Mouse (Mus musculus) limb, embryonic 13.5 days (tissue): Measurements from ENCODE around the gene Olfr554. TPM values are rescaled to one million over a fixed set of nuclear protein-coding genes. Genes with fewer than 3 reads are reported as not detected.

Source experiments
- ATAC-seq: fragments of 200-750 bp; cut with Nextera tagmentation; 2 replicates; pipeline ENCODE4 v1.8.0; 2017; ENCODE audit warnings: low read depth, moderate number of reproducible peaks, moderate TSS enrichment; ENCODE audit not compliant: low FRiP score
- H3K27ac ChIP-seq: fragments of 300-500 bp; sonication (generic); 2 replicates; pipeline ENCODE4 v1.5.1; 2015; ENCODE audit warnings: inconsistent platforms, mild to moderate bottlenecking, moderate library complexity
- H3K27me3 ChIP-seq: fragments of 300-500 bp; sonication (generic); 2 replicates; pipeline ENCODE4 v1.6.1; 2015; ENCODE audit warnings: mild to moderate bottlenecking, inconsistent platforms
- H3K36me3 ChIP-seq: fragments of 300-500 bp; sonication (generic); 2 replicates; pipeline ENCODE4 v1.6.1; 2015; ENCODE audit warnings: inconsistent platforms, mild to moderate bottlenecking, moderate library complexity
- H3K4me1 ChIP-seq: fragments of 300-500 bp; sonication (generic); 2 replicates; pipeline ENCODE4 v1.6.1; 2015; ENCODE audit warnings: inconsistent platforms
- H3K4me2 ChIP-seq: fragments of 300-500 bp; sonication (generic); replicated peaks from 2 replicates; pipeline ENCODE4 v1.6.1; 2015; ENCODE audit warnings: inconsistent platforms, mild to moderate bottlenecking, moderate library complexity
- H3K4me3 ChIP-seq: fragments of 300-500 bp; sonication (generic); 2 replicates; pipeline ENCODE4 v1.5.1; 2015; ENCODE audit warnings: moderate library complexity, mild to moderate bottlenecking, inconsistent platforms
- H3K9ac ChIP-seq: fragments of 300-500 bp; sonication (generic); 2 replicates; pipeline ENCODE4 v1.6.1; 2015; ENCODE audit warnings: mild to moderate bottlenecking, inconsistent platforms
- H3K9me3 ChIP-seq: fragments of 300-500 bp; sonication (generic); 2 replicates; pipeline ENCODE4 v1.6.1; 2016; ENCODE audit warnings: inconsistent platforms
- WGBS: fragments of 180-500 bp; shearing (Covaris S2); methylation state at CpG from one replicate; pipeline ENCODE4 v1.1.7; 2015; 5-methylcytosine and 5-hydroxymethylcytosine counted together
- polyA plus RNA-seq: library from polyadenylated mRNA; unstranded; fragments of >200 nt; fragmentation: Nextera tagmentation; extraction: Ambion mirVana; gene quantifications from 2 replicates; pipeline ENCODE4 v1.2.1, GENCODE M21; 2015

Olfr554 gene
- polyA plus RNA-seq, 1 experiment from 2014 or later: not detected

GRCm38 (mm10) chr7:102686944-102687501, 48.8 kb downstream of the Olfr554 start, which contains the start of gene Trim68:
TSS of gene Trim68 (minus strand) at chr7:102687327.
- H3K4me2 ChIP-seq: peak within 1 kb of the TSS; percentile 65
- no peaks in the 10 kb centered on the region for H3K27me3 ChIP-seq
- H3K36me3 ChIP-seq: peaks cover 3% of the 10 kb centered on the region; the same call in 1 of the 2 replicates
- H3K4me3 ChIP-seq: peak within 1 kb of the TSS; percentile 57
- no peak within 1 kb of the TSS; the same call in 1 of the 2 replicates for H3K27ac ChIP-seq
- 0 out of 2 replicates have a peak, but pooled peaks cover 4% of the 10 kb centered on the region for H3K4me1 ChIP-seq
- WGBS: under 1% methylated on average over 40 of the region's 40 CpGs
- H3K9ac ChIP-seq: peak within 1 kb of the TSS; percentile 75
- no peaks in the 10 kb centered on the region for H3K9me3 ChIP-seq
- peak; percentile 100 for ATAC-seq

Other genes starting within 250 kb of the Olfr554 start
- gene Rrm1, start 196.7 kb upstream of the Olfr554 start, polyA plus RNA-seq: 151 and 154 TPM in 2 replicates
- gene Olfr543, start 156.8 kb upstream of the Olfr554 start, polyA plus RNA-seq: 0.45 TPM in 1 of 2 replicates, not detected in the other
- gene Olfr544, start 150.1 kb upstream of the Olfr554 start, polyA plus RNA-seq: 0.11 and 0.13 TPM in 2 replicates
- gene Olfr545, start 138.9 kb upstream of the Olfr554 start, polyA plus RNA-seq: not detected in 2 replicates
- gene Olfr547, start 103.7 kb upstream of the Olfr554 start, polyA plus RNA-seq: not detected in 2 replicates
- not detected in 2 replicates for gene Olfr548-ps1, start 97.5 kb upstream of the Olfr554 start, polyA plus RNA-seq
- gene Olfr549, start 88.6 kb upstream of the Olfr554 start, polyA plus RNA-seq: not detected in 2 replicates
- 0.23 and 0.52 TPM in 2 replicates for gene Trim21, start 72.9 kb upstream of the Olfr554 start, polyA plus RNA-seq
- not detected in 2 replicates for gene Olfr550, start 67.0 kb upstream of the Olfr554 start, polyA plus RNA-seq
- gene Olfr551, start 46.5 kb upstream of the Olfr554 start, polyA plus RNA-seq: not detected in 2 replicates
- gene Olfr552, start 40.7 kb upstream of the Olfr554 start, polyA plus RNA-seq: not detected in 2 replicates
- gene Olfr553, start 20.2 kb upstream of the Olfr554 start, polyA plus RNA-seq: not detected in 2 replicates
- gene Olfr555, start 20.4 kb downstream of the Olfr554 start, polyA plus RNA-seq: not detected in 2 replicates
- not detected in 2 replicates for gene Olfr556, start 26.5 kb downstream of the Olfr554 start, polyA plus RNA-seq
- gene Trim68, start 48.9 kb downstream of the Olfr554 start, polyA plus RNA-seq: 17.0 and 19.9 TPM in 2 replicates
- not detected in 2 replicates for gene Olfr557, start 57.5 kb downstream of the Olfr554 start, polyA plus RNA-seq
- gene Olfr558, start 63.8 kb downstream of the Olfr554 start, polyA plus RNA-seq: 0.10 and 0.17 TPM in 2 replicates
- gene Olfr33, start 80.6 kb downstream of the Olfr554 start, polyA plus RNA-seq: not detected in 2 replicates
- gene Olfr559, start 89.1 kb downstream of the Olfr554 start, polyA plus RNA-seq: not detected in 2 replicates
- gene Olfr560, start 120.9 kb downstream of the Olfr554 start, polyA plus RNA-seq: not detected in 2 replicates
- gene Olfr78, start 121.0 kb downstream of the Olfr554 start, polyA plus RNA-seq: not detected in 2 replicates
- not detected in 2 replicates for gene Olfr561, start 132.8 kb downstream of the Olfr554 start, polyA plus RNA-seq
- gene Olfr564, start 165.0 kb downstream of the Olfr554 start, polyA plus RNA-seq: not detected in 2 replicates
- gene Olfr566, start 220.3 kb downstream of the Olfr554 start, polyA plus RNA-seq: not detected in 2 replicates
- not detected in 2 replicates for gene Olfr568, start 238.7 kb downstream of the Olfr554 start, polyA plus RNA-seq